Mouse (Mus musculus) liver, adult 2 months (tissue): ENCODE data around the gene Cuedc2. TPM values are rescaled to one million over a fixed set of nuclear protein-coding genes. Genes with fewer than 3 reads are reported as not detected.

Experiments used
- DNase-seq: peaks from one replicate; pipeline ENCODE4 v3.0.0-alpha.2; 2011; ENCODE audit warnings: low read depth, low spot score; ENCODE audit errors: extremely low read depth
- H3K27ac ChIP-seq: fragments of 200-500 bp; replicated peaks from 2 replicates; pipeline ENCODE4 v1.5.1; 2012; ENCODE audit warnings: low read depth, mild to moderate bottlenecking, control low read depth, inconsistent platforms, low read length; ENCODE audit not compliant: insufficient read depth
- H3K27me3 ChIP-seq: fragments of 200-500 bp; 2 replicates; pipeline ENCODE4 v1.6.1; 2012; ENCODE audit warnings: mild to moderate bottlenecking, moderate library complexity, low read length, inconsistent platforms; ENCODE audit not compliant: control insufficient read depth, insufficient read depth
- H3K36me3 ChIP-seq: fragments of 200-500 bp; 2 replicates; pipeline ENCODE4 v1.6.1; 2012; ENCODE audit warnings: low read length, inconsistent platforms; ENCODE audit not compliant: control insufficient read depth, insufficient read depth
- H3K4me1 ChIP-seq: fragments of 200-500 bp; 2 replicates; pipeline ENCODE4 v1.6.1; 2011; ENCODE audit warnings: low read length; ENCODE audit not compliant: control insufficient read depth, insufficient read depth
- H3K4me3 ChIP-seq: fragments of 200-500 bp; 2 replicates; pipeline ENCODE4 v1.5.1; 2011; ENCODE audit warnings: low read depth, mild to moderate bottlenecking, control low read depth, low read length, moderate library complexity; ENCODE audit not compliant: insufficient read depth
- H3K79me2 ChIP-seq: fragments of 200-500 bp; 2 replicates; pipeline ENCODE4 v1.6.1; 2012; ENCODE audit warnings: inconsistent platforms, mild to moderate bottlenecking, low read length, moderate library complexity; ENCODE audit not compliant: control insufficient read depth, insufficient read depth
- H3K9ac ChIP-seq: fragments of 200-500 bp; 2 replicates; pipeline ENCODE4 v1.6.1; 2012; ENCODE audit warnings: low read depth, mild to moderate bottlenecking, control low read depth, inconsistent platforms, low read length
- CTCF ChIP-seq: fragments of 200-500 bp; IDR thresholded peaks from 2 replicates; pipeline ENCODE4 v1.5.1; 2011; ENCODE audit warnings: low read depth, low read length, control low read depth
- POLR2A ChIP-seq: fragments of 200-500 bp; IDR thresholded peaks from 2 replicates; pipeline ENCODE4 v1.6.1; 2011; ENCODE audit warnings: low read length, control low read depth; ENCODE audit not compliant: insufficient read depth; ENCODE audit errors: extremely low read depth
- WGBS: fragments of 180-500 bp; shearing (Covaris S2); methylation state at CpG from one replicate; pipeline ENCODE4 v1.1.7; 2018; 5-methylcytosine and 5-hydroxymethylcytosine counted together
- polyA plus RNA-seq: library from polyadenylated mRNA; depleted of rRNA; stranded (reverse); fragments of >200 nt; gene quantifications from 2 replicates; pipeline ENCODE4 v1.2.3, GENCODE M21; 2012
- total RNA-seq: library from RNA; depleted of rRNA; stranded (reverse); fragments of >200 nt; gene quantifications from 2 replicates; pipeline ENCODE4 v1.2.3, GENCODE M21; 2014

Cuedc2 gene
- total and polyA plus RNA-seq, 2 experiments: 19.5 to 24.6 TPM

- 6% methylated on average over 48 of the region's 48 CpGs for WGBS
- no peak overlapping the region for H3K27ac ChIP-seq
- no peak for TF ChIP-seq POLR2A
- TF ChIP-seq CTCF: no peak
- no peak for DNase-seq
- H3K4me3 ChIP-seq: no peak overlapping the region
- no peaks in the 10 kb centered on the region for H3K79me2 ChIP-seq
- no peaks in the 10 kb centered on the region for H3K4me1 ChIP-seq
- peaks cover 44% of the 10 kb centered on the region for H3K27me3 ChIP-seq
- no peaks in the 10 kb centered on the region for H3K36me3 ChIP-seq
- no peak overlapping the region for H3K9ac ChIP-seq
Observed at GRCm38 (mm10) chr19:46317546-46317885, 21.0 kb downstream of the Cuedc2 start.

GRCm38 (mm10) chr19:46316846-46317545 lies 21.5 kb downstream of the Cuedc2 start:
- peaks cover 41% of the 10 kb centered on the region for H3K27me3 ChIP-seq
- TF ChIP-seq POLR2A (no peak), CTCF (no peak)
- DNase-seq: no peak
- WGBS: 34% methylated on average over 15 of the region's 15 CpGs
- H3K79me2 ChIP-seq: no peaks in the 10 kb centered on the region
- no peaks in the 10 kb centered on the region for H3K36me3 ChIP-seq
- H3K4me3 ChIP-seq: no peak overlapping the region
- H3K27ac ChIP-seq: no peak overlapping the region
- no peaks in the 10 kb centered on the region for H3K4me1 ChIP-seq
- H3K9ac ChIP-seq: no peak overlapping the region

GRCm38 (mm10) chr19:46315752-46316610 lies 22.5 kb downstream of the Cuedc2 start:
- WGBS: 59% methylated on average over 12 of the region's 12 CpGs
- DNase-seq: no peak
- Histone ChIP-seq H3K27ac (no peak overlapping the region), H3K9ac (no peak overlapping the region), H3K27me3 (peaks cover 40% of the 10 kb centered on the region), H3K4me1 (no peaks in the 10 kb centered on the region), H3K4me3 (no peak overlapping the region), H3K36me3 (no peaks in the 10 kb centered on the region), H3K79me2 (no peaks in the 10 kb centered on the region)
- TF ChIP-seq CTCF (no peak), POLR2A (no peak)

GRCm38 (mm10) chr19:46314872-46315742 lies 23.4 kb downstream of the Cuedc2 start:
- TF ChIP-seq CTCF (no peak), POLR2A (no peak)
- H3K4me1 ChIP-seq: no peaks in the 10 kb centered on the region
- H3K36me3 ChIP-seq: no peaks in the 10 kb centered on the region; the same call in 1 of the 2 replicates
- H3K27ac ChIP-seq: no peak overlapping the region
- no peak overlapping the region for H3K4me3 ChIP-seq
- peaks cover 40% of the 10 kb centered on the region for H3K27me3 ChIP-seq
- 41% methylated on average over 14 of the region's 14 CpGs for WGBS
- no peak for DNase-seq
- H3K79me2 ChIP-seq: no peaks in the 10 kb centered on the region
- no peak overlapping the region for H3K9ac ChIP-seq

GRCm38 (mm10) chr19:46314151-46314601 lies 24.3 kb downstream of the Cuedc2 start:
- DNase-seq: no peak
- WGBS: 30% methylated on average over 18 of the region's 18 CpGs
- TF ChIP-seq POLR2A (no peak), CTCF (no peak)
- H3K9ac ChIP-seq: no peak overlapping the region
- H3K4me1 ChIP-seq: no peaks in the 10 kb centered on the region
- H3K27ac ChIP-seq: no peak overlapping the region
- H3K4me3 ChIP-seq: no peak overlapping the region
- peaks cover 32% of the 10 kb centered on the region for H3K27me3 ChIP-seq
- H3K79me2 ChIP-seq: no peaks in the 10 kb centered on the region
- no peaks in the 10 kb centered on the region; the same call in 1 of the 2 replicates for H3K36me3 ChIP-seq
